Mouse (Mus musculus): ENCODE data around the gene Cab39. TPM values are rescaled to one million over a fixed set of nuclear protein-coding genes. Genes with fewer than 3 reads are reported as not detected.

The Cab39 gene
- polyA plus RNA-seq, 1 experiment from 2014 or later: 29.2 TPM

DNA sequence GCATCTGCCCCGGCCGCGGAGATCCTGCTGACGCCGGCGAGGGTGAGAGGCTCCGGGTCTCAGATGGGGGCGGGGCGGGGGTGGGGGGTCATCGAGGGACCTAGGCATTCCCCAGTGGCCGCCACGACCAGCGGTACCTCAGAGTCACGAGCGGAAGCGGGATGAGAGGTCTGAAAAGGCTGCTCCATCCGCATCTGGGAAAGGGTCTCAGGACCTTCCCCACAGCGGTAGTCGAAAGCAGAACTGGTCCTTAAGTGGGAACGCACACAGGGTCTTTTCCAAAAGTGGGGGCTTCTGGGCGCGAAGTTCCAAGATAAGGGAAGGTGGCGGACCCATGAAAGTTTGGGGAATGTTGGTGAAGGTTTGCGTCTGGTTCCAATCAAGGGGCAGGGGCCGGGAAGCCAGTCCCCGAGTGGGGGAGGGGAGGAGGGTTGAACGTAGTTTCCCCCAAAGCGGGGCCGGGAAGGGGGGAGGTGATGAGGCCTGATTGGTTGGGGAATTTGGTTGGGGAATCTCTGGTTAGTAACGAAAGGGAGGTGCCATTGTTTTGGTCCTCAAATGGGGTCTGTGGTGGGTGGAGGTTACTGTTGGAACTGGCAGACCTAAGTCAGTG, 101.6 kb downstream of the Cab39 start:
- peak; percentile 40 for ATAC-seq (ENCODE audit: insufficient number of reproducible peaks, insufficient read depth, low FRiP score, low TSS enrichment, low read depth)
- peaks cover 48% of the 10 kb centered on the region for H3K4me1 ChIP-seq

DNA sequence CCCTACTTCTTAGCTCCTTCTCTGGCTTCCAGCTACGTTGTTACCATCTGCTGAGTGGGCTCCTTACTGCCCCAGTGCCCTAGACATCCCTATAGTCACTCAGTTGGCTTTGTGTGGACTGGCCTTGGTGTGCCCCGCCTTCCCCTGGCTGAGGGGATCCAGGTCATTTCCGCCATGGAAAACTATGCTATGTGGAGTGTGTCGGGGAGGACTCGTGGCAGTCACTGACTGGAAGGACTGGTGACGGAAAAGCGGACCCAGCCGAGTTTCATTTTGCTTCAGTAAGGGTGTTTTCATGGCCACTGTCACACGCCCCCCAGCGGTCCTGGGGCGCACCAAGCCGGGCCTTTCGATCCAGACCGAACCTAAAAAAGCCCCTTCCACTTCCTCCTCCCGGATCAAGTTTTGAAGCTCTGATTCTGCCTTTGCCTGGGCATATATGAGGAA, 102.2 kb downstream of the Cab39 start:
- Histone ChIP-seq H3K4me2 (peak overlapping the region; percentile 82), H3K4me3 (peak overlapping the region; percentile 85), H3K4me1 (peaks cover 54% of the 10 kb centered on the region), H3K9me3 (no peaks in the 10 kb centered on the region), H3K9ac (peak overlapping the region; percentile 86), H3K27ac (peak overlapping the region; percentile 95), H3K36me3 (no peaks in the 10 kb centered on the region), H3K27me3 (no peaks in the 10 kb centered on the region)
- WGBS: 4% methylated on average over 15 of the region's 15 CpGs
- peak; percentile 65 for ATAC-seq (ENCODE audit: insufficient number of reproducible peaks, insufficient read depth, low FRiP score, low TSS enrichment, low read depth)

More for the DNA sequence above, 101.6 kb downstream of the Cab39 start:
- Histone ChIP-seq H3K4me2 (peak overlapping the region; percentile 82), H3K9me3 (no peaks in the 10 kb centered on the region), H3K4me3 (peak overlapping the region; percentile 85), H3K27me3 (no peaks in the 10 kb centered on the region), H3K36me3 (no peaks in the 10 kb centered on the region), H3K27ac (peak overlapping the region; percentile 95), H3K9ac (peak overlapping the region; percentile 86)
- WGBS: under 1% methylated on average over 30 of the region's 30 CpGs

- H3K9ac ChIP-seq: peak overlapping the region; percentile 86
- peak overlapping the region; percentile 85 for H3K4me3 ChIP-seq
- H3K27ac ChIP-seq: peak overlapping the region; percentile 95
- H3K9me3 ChIP-seq: no peaks in the 10 kb centered on the region
- no peak for ATAC-seq (ENCODE audit: insufficient number of reproducible peaks, insufficient read depth, low FRiP score, low TSS enrichment, low read depth)
- H3K36me3 ChIP-seq: no peaks in the 10 kb centered on the region
- H3K27me3 ChIP-seq: no peaks in the 10 kb centered on the region
- H3K4me2 ChIP-seq: peak overlapping the region; percentile 82
- 75% methylated on average over 5 of the region's 5 CpGs for WGBS
- H3K4me1 ChIP-seq: peaks cover 61% of the 10 kb centered on the region
These were observed 102.9 kb downstream of the Cab39 start for GRCm38 (mm10) chr1:85896110-85896509.

DNA sequence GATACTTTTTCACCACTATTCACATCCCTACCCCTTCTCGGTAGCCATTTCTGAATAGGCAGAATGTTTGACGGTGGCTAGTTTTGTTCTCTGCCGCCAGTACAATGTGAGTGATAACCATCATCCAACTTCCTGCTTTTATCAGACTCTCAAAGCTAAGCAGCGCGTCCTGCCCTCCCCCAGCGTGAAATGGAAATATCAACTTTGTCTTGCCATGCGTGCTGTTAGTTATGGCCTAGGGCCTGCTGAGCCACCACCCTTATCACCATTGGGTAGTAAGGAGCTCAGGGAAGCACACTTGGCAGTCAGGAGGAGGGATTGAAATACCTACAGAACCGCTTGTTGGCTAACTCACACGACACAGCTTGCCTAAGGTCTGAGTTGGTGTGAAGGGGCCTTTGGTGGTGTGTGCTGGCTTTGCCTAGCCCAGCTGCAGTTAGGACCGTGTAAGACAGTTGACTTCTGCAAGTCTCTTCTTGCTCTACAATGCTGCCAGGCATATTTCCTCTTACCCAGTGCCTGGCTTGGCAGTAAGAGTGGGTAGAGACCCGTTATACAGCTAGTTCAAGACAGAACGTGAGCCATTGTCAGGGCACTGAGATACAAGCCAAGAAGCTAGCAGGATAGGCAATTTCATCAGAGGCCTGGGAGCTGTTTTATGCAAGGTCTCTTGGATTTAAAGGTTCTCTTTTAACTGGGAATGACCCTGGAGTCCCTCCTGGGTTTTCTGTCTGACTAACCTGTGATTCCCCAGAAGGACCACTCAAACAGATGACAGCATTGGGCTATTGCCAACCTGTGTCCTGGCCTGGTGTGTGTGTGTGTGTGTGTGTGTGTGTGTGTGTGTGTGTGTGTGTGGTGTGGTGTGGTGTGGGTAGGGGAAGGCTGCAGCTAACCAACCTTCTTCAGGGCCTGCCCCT, 103.8 kb downstream of the Cab39 start:
- Histone ChIP-seq H3K27ac (peak overlapping the region; percentile 73), H3K36me3 (no peaks in the 10 kb centered on the region), H3K27me3 (no peaks in the 10 kb centered on the region), H3K4me1 (peaks cover 70% of the 10 kb centered on the region), H3K9me3 (no peaks in the 10 kb centered on the region), H3K4me2 (peak overlapping the region; percentile 82), H3K4me3 (peak overlapping the region; percentile 85; the same call in 1 of the 2 replicates), H3K9ac (peak overlapping the region; percentile 55)
- 45% methylated on average over 12 of the region's 12 CpGs for WGBS
- ATAC-seq (ENCODE audit: insufficient number of reproducible peaks, insufficient read depth, low FRiP score, low TSS enrichment, low read depth): no peak

GRCm38 (mm10) chr1:85897901-85898760, 104.9 kb downstream of the Cab39 start:
- Histone ChIP-seq H3K27me3 (no peaks in the 10 kb centered on the region), H3K9ac (peak overlapping the region; percentile 55), H3K4me2 (peak overlapping the region; percentile 82), H3K36me3 (peaks cover 5% of the 10 kb centered on the region), H3K4me1 (peaks cover 73% of the 10 kb centered on the region), H3K4me3 (peak overlapping the region; percentile 0; the same call in 1 of the 2 replicates), H3K27ac (peak overlapping the region; percentile 73), H3K9me3 (no peaks in the 10 kb centered on the region)
- WGBS: 11% methylated on average over 8 of the region's 8 CpGs
- no peak for ATAC-seq (ENCODE audit: insufficient number of reproducible peaks, insufficient read depth, low FRiP score, low TSS enrichment, low read depth)

DNA sequence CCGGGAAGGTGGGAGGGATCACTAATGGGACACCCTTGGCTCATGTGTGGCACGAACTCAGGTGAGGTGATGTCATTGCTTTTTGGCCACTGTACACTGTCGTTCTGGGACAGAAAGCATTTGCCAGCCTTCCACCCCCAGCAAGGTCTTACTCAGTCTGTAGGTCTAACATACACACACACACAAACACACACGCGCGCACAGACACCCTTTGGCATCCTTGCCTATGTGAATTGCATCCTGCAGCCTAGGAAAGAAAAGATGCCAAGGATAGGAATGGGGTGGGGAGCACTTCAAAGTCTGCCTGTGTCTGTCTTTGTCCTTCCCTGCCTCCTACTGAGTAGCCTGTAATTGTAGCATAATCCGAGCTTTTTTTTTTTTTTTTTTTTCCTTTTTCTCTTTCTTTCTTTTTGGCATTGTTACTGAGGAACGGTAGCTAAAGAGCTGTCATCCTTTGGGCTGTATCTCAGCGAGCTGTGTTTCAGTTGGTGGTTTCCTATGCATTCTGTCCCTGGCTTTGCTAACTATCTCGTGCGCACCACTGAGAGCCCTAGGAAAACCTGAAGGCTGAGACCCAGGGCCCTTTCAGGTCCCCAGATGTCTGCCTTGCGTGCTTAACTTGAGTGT, 105.6 kb downstream of the Cab39 start:
- H3K4me2 ChIP-seq: peak overlapping the region; percentile 82
- peak overlapping the region; percentile 73 for H3K27ac ChIP-seq
- no peak for ATAC-seq (ENCODE audit: insufficient number of reproducible peaks, insufficient read depth, low FRiP score, low TSS enrichment, low read depth)
- H3K9me3 ChIP-seq: no peaks in the 10 kb centered on the region
- H3K4me3 ChIP-seq: no peak overlapping the region
- H3K27me3 ChIP-seq: no peaks in the 10 kb centered on the region
- H3K4me1 ChIP-seq: peaks cover 69% of the 10 kb centered on the region
- WGBS: 35% methylated on average over 12 of the region's 12 CpGs
- peak overlapping the region; percentile 36; the same call in 1 of the 2 replicates for H3K9ac ChIP-seq
- H3K36me3 ChIP-seq: peaks cover 12% of the 10 kb centered on the region

- no peak overlapping the region for H3K9ac ChIP-seq
- peaks cover 68% of the 10 kb centered on the region for H3K4me1 ChIP-seq
- no peaks in the 10 kb centered on the region for H3K9me3 ChIP-seq
- no peak overlapping the region for H3K4me3 ChIP-seq
- no peaks in the 10 kb centered on the region for H3K27me3 ChIP-seq
- peak overlapping the region; percentile 73 for H3K27ac ChIP-seq
- no peak for ATAC-seq (ENCODE audit: insufficient number of reproducible peaks, insufficient read depth, low FRiP score, low TSS enrichment, low read depth)
- peak overlapping the region; percentile 82; the same call in 1 of the 2 replicates for H3K4me2 ChIP-seq
- peaks cover 17% of the 10 kb centered on the region for H3K36me3 ChIP-seq
These were observed 106.1 kb downstream of the Cab39 start for GRCm38 (mm10) chr1:85899388-85899761.

GRCm38 (mm10) chr1:85900521-85901333, 107.5 kb downstream of the Cab39 start:
- no peak for ATAC-seq (ENCODE audit: insufficient number of reproducible peaks, insufficient read depth, low FRiP score, low TSS enrichment, low read depth)
- 65% methylated on average over 7 of the region's 7 CpGs for WGBS
- peaks cover 31% of the 10 kb centered on the region for H3K36me3 ChIP-seq
- no peak overlapping the region for H3K4me2 ChIP-seq
- peaks cover 66% of the 10 kb centered on the region for H3K4me1 ChIP-seq
- peak overlapping the region; percentile 60; the same call in 1 of the 2 replicates for H3K27ac ChIP-seq
- H3K27me3 ChIP-seq: no peaks in the 10 kb centered on the region
- H3K9ac ChIP-seq: no peak overlapping the region
- H3K4me3 ChIP-seq: no peak overlapping the region
- H3K9me3 ChIP-seq: no peaks in the 10 kb centered on the region
